Mouse (Mus musculus): ENCODE measurements around the gene Bcl11b.

- TF ChIP-seq CTCF (conservative IDR thresholded peaks at IDR 0.05 in 1 of 2, IDR thresholded peaks at IDR 0.05 in 1 of 2; ENCODE audit: low read depth in 2 of 2, low read length in 2 of 2) (no peak), CHD2 (IDR thresholded peaks at IDR 0.05; ENCODE audit: low read length) (no peak), BHLHE40 (IDR thresholded peaks at IDR 0.05; ENCODE audit: low read depth, low read length) (no peak), SIN3A (IDR thresholded peaks at IDR 0.05; ENCODE audit: low read length) (no peak), ZMIZ1 (IDR thresholded peaks at IDR 0.05; ENCODE audit: low read depth, low read length) (no peak), RCOR1 (conservative IDR thresholded peaks at IDR 0.05; ENCODE audit: low read depth, low read length) (no peak), MAX (IDR thresholded peaks at IDR 0.05; ENCODE audit: low read length) (no peak), EP300 (IDR thresholded peaks at IDR 0.05; ENCODE audit: low read length) (no peak), ELF1 (IDR thresholded peaks at IDR 0.05; ENCODE audit: low read depth, low read length) (no peak), PAX5 (IDR thresholded peaks at IDR 0.05; ENCODE audit: low read length) (no peak)
Observed at GRCm38 (mm10) chr12:107904457-107904856, 98.9 kb downstream of the Bcl11b start.
